Mouse (Mus musculus): ENCODE results near the gene Bak1. TPM values are rescaled to one million over a fixed set of nuclear protein-coding genes. Genes with fewer than 3 reads are reported as not detected.

Bak1 gene
- polyA plus RNA-seq, 1 experiment from 2014 or later, result 11.0 TPM

DNA sequence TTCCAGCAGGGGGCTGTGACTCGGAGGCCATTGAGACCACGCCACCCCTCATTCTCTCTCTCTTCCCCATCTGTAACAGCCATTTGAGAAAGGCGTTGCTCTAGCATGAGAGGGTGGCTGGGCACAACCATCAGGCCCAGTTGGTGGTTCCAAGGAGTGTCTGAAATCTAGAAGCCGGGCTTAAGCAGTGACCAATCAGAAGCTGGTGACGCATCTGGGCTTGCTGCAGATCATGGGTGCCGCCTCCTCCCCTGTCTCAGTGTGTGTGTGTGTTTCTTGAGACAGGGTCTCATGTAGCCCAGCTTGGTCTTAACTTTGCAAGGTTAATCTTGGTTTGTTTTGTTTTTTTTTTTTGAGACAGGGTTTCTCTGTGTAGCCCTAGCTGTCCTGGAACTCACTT lies 16.4 kb upstream of the Bak1 start:
- H3K9ac ChIP-seq (ENCODE audit: low read depth, low read length), result no peak overlapping the region
- no peaks in the 10 kb centered on the region for H3K36me3 ChIP-seq (ENCODE audit: control insufficient read depth, insufficient read depth, low read length)
- H3K4me1 ChIP-seq (ENCODE audit: control insufficient read depth, insufficient read depth, low read length), result peaks cover 12% of the 10 kb centered on the region
- no peak for ATAC-seq (replicated peaks; ENCODE audit: insufficient number of reproducible peaks, low FRiP score, low TSS enrichment)
- H3K27ac ChIP-seq (ENCODE audit: low read depth, low read length), result no peak overlapping the region
- H3K27me3 ChIP-seq (ENCODE audit: control insufficient read depth, insufficient read depth, low read length), result no peaks in the 10 kb centered on the region
- WGBS (ENCODE audit: insufficient replicate concordance), result 86% methylated on average over 6 of the region's 6 CpGs
- no peaks in the 10 kb centered on the region for H3K9me3 ChIP-seq (replicated peaks; ENCODE audit: control insufficient read depth, low read length)
- no peak overlapping the region for H3K4me2 ChIP-seq
- no peak overlapping the region for H3K4me3 ChIP-seq (ENCODE audit: low read depth, low read length)

DNA sequence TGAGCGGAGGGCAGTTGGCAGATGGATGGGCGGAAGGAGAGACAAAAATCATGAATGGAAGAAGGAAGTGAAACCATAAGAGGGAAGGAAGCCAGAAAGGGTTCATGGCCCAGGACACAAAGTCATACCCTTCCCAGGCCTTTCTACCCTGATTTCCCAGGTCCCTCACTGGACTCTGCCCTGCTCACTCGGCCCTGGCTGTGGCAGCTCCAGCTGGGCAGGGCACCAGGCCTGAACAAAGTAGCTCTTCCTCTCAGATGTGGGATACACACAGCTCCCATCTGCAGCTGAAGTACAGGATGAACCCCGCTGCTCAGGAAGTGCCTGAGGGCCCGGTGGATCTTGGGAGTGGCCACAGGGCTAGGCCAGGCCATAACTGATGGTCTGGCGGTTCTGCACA lies 14.0 kb upstream of the Bak1 start:
- no peak overlapping the region for H3K27ac ChIP-seq (ENCODE audit: low read depth, low read length)
- H3K9ac ChIP-seq (ENCODE audit: low read depth, low read length), result no peak overlapping the region
- no peak overlapping the region for H3K4me2 ChIP-seq
- H3K4me3 ChIP-seq (ENCODE audit: low read depth, low read length), result no peak overlapping the region
- H3K9me3 ChIP-seq (replicated peaks; ENCODE audit: control insufficient read depth, low read length), result no peaks in the 10 kb centered on the region
- no peaks in the 10 kb centered on the region for H3K36me3 ChIP-seq (ENCODE audit: control insufficient read depth, insufficient read depth, low read length)
- WGBS (ENCODE audit: insufficient replicate concordance), result 69% methylated on average over 6 of the region's 6 CpGs
- H3K27me3 ChIP-seq (ENCODE audit: control insufficient read depth, insufficient read depth, low read length), result no peaks in the 10 kb centered on the region
- ATAC-seq (replicated peaks; ENCODE audit: insufficient number of reproducible peaks, low FRiP score, low TSS enrichment), result no peak
- peaks cover 23% of the 10 kb centered on the region for H3K4me1 ChIP-seq (ENCODE audit: control insufficient read depth, insufficient read depth, low read length)

DNA sequence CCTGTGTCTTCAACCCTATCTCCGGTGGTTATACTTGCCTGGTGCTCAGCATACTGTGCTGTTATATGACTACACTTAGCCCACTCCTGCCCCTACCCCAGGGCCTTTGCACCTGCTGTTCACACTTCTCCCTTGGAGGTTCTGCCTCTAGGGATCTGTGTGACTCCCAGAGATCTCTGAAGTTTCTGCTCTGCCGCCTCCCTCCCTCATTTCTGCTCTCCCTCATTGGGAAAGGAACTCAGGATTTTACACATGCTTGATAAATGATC lies 12.9 kb upstream of the Bak1 start:
- WGBS (ENCODE audit: insufficient replicate concordance), result 68% methylated on average over 2 of the region's 2 CpGs
- H3K4me1 ChIP-seq (ENCODE audit: control insufficient read depth, insufficient read depth, low read length), result peaks cover 23% of the 10 kb centered on the region

DNA sequence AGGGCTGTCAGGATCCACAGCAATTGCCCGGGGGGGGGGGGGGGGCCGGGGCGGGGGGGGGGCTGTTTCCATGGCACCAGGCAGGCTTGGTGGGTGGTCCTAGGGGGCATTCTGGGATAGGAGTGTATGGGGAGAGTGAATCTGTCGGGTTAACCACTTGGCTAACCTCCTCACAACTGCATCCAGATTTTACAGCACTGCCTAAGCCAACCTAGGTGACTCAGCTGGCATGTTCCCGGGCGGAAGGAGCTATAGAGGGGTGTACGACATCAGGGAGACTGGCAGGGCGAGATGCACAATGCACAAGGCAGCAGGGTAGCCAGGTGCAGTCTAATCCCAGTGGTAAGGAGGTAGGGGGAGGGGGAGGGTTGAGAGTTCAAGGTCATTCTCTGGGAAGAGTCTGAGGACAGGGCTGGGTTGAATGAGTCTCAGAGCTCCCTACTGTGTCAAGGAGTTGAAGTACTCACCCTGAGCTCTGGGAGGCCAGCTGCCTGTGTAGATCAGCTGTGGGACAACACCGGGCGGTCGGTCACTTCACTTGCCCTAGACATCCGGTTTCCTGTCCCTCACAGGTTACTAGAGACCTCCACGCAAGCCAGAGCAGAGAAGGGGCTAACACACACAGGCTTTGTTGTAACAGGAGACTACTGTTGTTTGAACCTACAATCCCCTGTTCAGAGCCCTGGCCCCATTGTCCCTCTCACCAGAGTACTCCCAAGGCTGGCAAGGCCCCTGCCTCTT lies 12.4 kb upstream of the Bak1 start:
- no peak for ATAC-seq (replicated peaks; ENCODE audit: insufficient number of reproducible peaks, low FRiP score, low TSS enrichment)
- Histone ChIP-seq H3K27ac (ENCODE audit: low read depth, low read length) (no peak overlapping the region), H3K4me2 (no peak overlapping the region), H3K27me3 (ENCODE audit: control insufficient read depth, insufficient read depth, low read length) (no peaks in the 10 kb centered on the region), H3K9ac (ENCODE audit: low read depth, low read length) (no peak overlapping the region), H3K4me3 (ENCODE audit: low read depth, low read length) (no peak overlapping the region), H3K4me1 (ENCODE audit: control insufficient read depth, insufficient read depth, low read length) (peaks cover 26% of the 10 kb centered on the region), H3K9me3 (replicated peaks; ENCODE audit: control insufficient read depth, low read length) (no peaks in the 10 kb centered on the region), H3K36me3 (ENCODE audit: control insufficient read depth, insufficient read depth, low read length) (no peaks in the 10 kb centered on the region)
- 53% methylated on average over 12 of the region's 13 CpGs for WGBS (ENCODE audit: insufficient replicate concordance)

More for the DNA sequence above, 12.9 kb upstream of the Bak1 start:
- Histone ChIP-seq H3K9ac (ENCODE audit: low read depth, low read length) (no peak overlapping the region), H3K4me2 (no peak overlapping the region), H3K27me3 (ENCODE audit: control insufficient read depth, insufficient read depth, low read length) (no peaks in the 10 kb centered on the region), H3K36me3 (ENCODE audit: control insufficient read depth, insufficient read depth, low read length) (no peaks in the 10 kb centered on the region), H3K4me3 (ENCODE audit: low read depth, low read length) (no peak overlapping the region), H3K9me3 (replicated peaks; ENCODE audit: control insufficient read depth, low read length) (no peaks in the 10 kb centered on the region), H3K27ac (ENCODE audit: low read depth, low read length) (no peak overlapping the region)
- ATAC-seq (replicated peaks; ENCODE audit: insufficient number of reproducible peaks, low FRiP score, low TSS enrichment), result no peak

DNA sequence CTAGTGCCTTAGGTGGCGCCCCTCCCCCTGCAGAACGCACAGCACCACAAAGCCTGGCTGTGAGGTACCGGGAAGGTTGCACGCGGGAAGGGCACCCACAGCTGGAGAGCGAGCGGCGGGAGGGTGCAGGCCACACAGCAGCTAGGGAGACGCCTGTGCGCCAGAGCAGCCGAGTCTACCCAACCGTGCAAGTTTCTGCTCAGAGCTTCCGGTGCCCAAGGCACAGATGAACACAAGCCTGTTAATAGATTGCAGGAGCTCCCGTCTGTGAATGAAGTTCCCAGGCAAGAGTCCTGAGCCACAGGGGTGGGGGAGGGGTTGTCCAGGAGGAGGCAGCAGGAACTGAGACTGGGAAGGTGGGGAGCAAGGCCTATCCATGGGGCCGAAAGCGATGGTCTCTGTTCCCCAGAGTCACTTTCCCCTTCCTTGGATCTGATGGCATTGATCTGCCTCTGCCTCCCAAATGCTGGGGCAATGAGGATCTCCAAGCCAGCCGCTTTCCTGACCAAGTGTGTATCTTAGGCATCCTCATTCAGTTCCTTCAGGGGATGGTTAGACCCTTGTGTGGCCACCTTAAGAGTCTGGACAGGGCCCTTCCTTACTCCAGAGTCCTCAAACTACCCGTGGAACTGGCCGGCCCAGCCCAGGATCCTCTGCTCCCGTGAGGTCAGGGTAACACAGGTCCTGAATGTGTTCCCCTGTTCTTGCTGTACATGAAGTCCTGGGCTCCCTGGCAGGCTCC lies 11.7 kb upstream of the Bak1 start:
- Histone ChIP-seq H3K4me3 (ENCODE audit: low read depth, low read length) (no peak overlapping the region), H3K4me2 (peak overlapping the region; percentile 48), H3K27ac (ENCODE audit: low read depth, low read length) (no peak overlapping the region), H3K36me3 (ENCODE audit: control insufficient read depth, insufficient read depth, low read length) (no peaks in the 10 kb centered on the region), H3K9ac (ENCODE audit: low read depth, low read length) (peak overlapping the region; percentile 52; the same call in 1 of the 2 replicates), H3K9me3 (replicated peaks; ENCODE audit: control insufficient read depth, low read length) (no peaks in the 10 kb centered on the region), H3K27me3 (ENCODE audit: control insufficient read depth, insufficient read depth, low read length) (no peaks in the 10 kb centered on the region), H3K4me1 (ENCODE audit: control insufficient read depth, insufficient read depth, low read length) (peaks cover 28% of the 10 kb centered on the region)
- 17% methylated on average over 20 of the region's 20 CpGs for WGBS (ENCODE audit: insufficient replicate concordance)
- ATAC-seq (replicated peaks; ENCODE audit: insufficient number of reproducible peaks, low FRiP score, low TSS enrichment), result no peak

DNA sequence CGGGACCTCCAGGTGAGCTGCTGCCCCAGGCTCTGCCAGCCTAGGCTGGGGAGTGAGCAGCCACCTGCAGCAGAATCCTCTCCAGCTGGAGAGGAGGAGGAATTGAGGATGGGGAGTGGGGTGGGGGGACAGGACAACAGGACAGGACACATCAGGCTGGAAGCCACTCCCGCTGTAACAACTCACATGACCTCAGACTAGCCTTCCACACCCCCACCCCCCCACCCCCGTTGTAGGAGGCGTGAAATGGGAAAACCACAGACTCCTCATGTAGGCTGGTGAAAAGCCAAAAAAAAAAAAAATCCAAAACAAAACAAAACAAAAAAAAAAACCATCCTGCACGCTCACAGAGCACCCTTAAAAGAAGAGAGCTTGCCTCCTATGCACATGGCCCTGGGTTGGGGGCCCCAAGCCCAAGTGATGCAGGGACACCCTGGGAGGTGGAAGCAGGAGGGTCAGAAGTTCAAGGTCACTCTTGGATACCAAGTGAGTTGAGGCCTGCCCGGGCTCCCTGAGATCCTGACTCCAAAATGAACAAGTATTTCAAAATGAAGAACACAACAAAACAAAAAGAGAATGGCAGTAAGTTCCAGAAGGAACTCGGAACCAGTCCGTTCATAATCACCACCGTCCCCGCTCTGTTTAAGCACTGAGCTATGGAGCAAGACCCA lies 10.8 kb upstream of the Bak1 start:
- WGBS (ENCODE audit: insufficient replicate concordance), result 68% methylated on average over 10 of the region's 10 CpGs
- Histone ChIP-seq H3K36me3 (ENCODE audit: control insufficient read depth, insufficient read depth, low read length) (no peaks in the 10 kb centered on the region), H3K4me3 (ENCODE audit: low read depth, low read length) (no peak overlapping the region), H3K4me2 (peak overlapping the region; percentile 48), H3K27ac (ENCODE audit: low read depth, low read length) (no peak overlapping the region), H3K4me1 (ENCODE audit: control insufficient read depth, insufficient read depth, low read length) (peaks cover 28% of the 10 kb centered on the region), H3K27me3 (ENCODE audit: control insufficient read depth, insufficient read depth, low read length) (no peaks in the 10 kb centered on the region), H3K9ac (ENCODE audit: low read depth, low read length) (no peak overlapping the region; the same call in 1 of the 2 replicates), H3K9me3 (replicated peaks; ENCODE audit: control insufficient read depth, low read length) (no peaks in the 10 kb centered on the region)
- no peak for ATAC-seq (replicated peaks; ENCODE audit: insufficient number of reproducible peaks, low FRiP score, low TSS enrichment)

DNA sequence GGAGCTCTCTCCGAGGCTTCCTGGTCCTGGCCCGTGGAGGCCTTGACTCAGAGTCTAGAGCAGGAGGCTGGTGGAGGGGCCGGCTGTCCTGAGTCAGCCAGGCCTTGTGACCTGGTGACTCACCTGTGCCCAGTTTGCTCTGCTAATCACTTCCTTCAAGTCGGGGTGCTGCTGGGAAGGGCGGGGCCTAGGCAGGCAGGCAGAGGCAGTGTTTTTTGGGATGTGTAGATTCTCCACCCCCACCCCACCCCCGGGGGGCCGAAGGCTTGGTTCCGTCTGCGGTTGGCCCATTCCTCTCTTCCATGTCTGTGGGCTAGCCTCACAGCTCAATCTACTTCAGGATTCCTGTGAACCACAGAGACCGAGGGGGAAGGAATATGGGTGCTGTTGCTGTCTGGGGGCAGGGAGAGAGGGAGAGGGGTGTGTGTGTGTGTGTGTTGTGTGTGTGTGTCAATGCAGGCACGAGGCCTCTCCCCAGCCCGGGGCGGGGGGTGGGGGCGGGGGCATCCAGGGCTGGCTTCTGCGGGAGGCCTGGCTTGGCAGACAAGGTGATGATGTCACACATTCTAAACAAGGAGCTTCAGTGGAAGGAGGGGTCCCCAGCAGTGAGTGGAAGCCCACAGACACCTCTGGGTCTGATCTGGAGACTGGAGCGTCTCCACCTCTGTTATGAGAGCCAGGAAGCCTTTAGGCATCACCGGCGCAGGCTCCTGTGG lies 9.7 kb upstream of the Bak1 start:
- peak overlapping the region; percentile 9 for H3K4me2 ChIP-seq
- 0 out of 2 replicates have a peak, but pooled peaks have one; percentile 20 for ATAC-seq (replicated peaks; ENCODE audit: insufficient number of reproducible peaks, low FRiP score, low TSS enrichment)
- no peak overlapping the region for H3K27ac ChIP-seq (ENCODE audit: low read depth, low read length)

DNA sequence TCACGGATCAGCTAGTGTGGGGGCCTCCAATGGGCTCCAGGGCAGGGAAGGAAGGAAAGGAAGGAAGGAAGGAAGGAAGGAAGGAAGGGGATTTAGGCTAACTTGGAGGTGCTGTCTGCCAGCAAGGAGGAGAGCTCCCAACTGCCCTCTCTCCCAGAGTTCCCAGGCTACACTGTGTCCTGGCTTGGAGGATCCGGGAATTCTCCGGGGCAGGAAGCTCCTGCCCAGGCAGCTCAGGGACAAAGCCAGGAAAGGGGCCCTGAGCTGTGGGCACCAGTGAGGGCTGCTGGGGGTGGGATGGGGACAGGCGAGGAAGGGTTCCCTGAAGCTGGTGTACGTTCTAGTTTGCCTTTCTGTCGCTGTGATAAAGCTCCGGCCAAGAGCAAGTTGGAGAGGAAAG lies 7.7 kb upstream of the Bak1 start:
- Histone ChIP-seq H3K4me3 (ENCODE audit: low read depth, low read length) (no peak overlapping the region), H3K4me2 (no peak overlapping the region), H3K9me3 (replicated peaks; ENCODE audit: control insufficient read depth, low read length) (no peaks in the 10 kb centered on the region), H3K9ac (ENCODE audit: low read depth, low read length) (no peak overlapping the region), H3K36me3 (ENCODE audit: control insufficient read depth, insufficient read depth, low read length) (no peaks in the 10 kb centered on the region), H3K4me1 (ENCODE audit: control insufficient read depth, insufficient read depth, low read length) (peaks cover 31% of the 10 kb centered on the region), H3K27ac (ENCODE audit: low read depth, low read length) (no peak overlapping the region), H3K27me3 (ENCODE audit: control insufficient read depth, insufficient read depth, low read length) (no peaks in the 10 kb centered on the region)
- ATAC-seq (replicated peaks; ENCODE audit: insufficient number of reproducible peaks, low FRiP score, low TSS enrichment), result no peak
- WGBS (ENCODE audit: insufficient replicate concordance), result 63% methylated on average over 7 of the region's 7 CpGs

More for the DNA sequence above, 9.7 kb upstream of the Bak1 start:
- H3K4me1 ChIP-seq (ENCODE audit: control insufficient read depth, insufficient read depth, low read length), result peaks cover 28% of the 10 kb centered on the region
- WGBS (ENCODE audit: insufficient replicate concordance), result 27% methylated on average over 18 of the region's 18 CpGs
- no peaks in the 10 kb centered on the region for H3K27me3 ChIP-seq (ENCODE audit: control insufficient read depth, insufficient read depth, low read length)
- no peak overlapping the region; the same call in 1 of the 2 replicates for H3K9ac ChIP-seq (ENCODE audit: low read depth, low read length)
- no peaks in the 10 kb centered on the region for H3K36me3 ChIP-seq (ENCODE audit: control insufficient read depth, insufficient read depth, low read length)
- no peaks in the 10 kb centered on the region for H3K9me3 ChIP-seq (replicated peaks; ENCODE audit: control insufficient read depth, low read length)
- no peak overlapping the region for H3K4me3 ChIP-seq (ENCODE audit: low read depth, low read length)

Measured in heart, embryonic 11.5 days (tissue).